ENCODE assay signal across 10 mouse cellular contexts in genomic region chr2:31448756-31449440, GRCm38 (mm10). TPM values are rescaled to one million over a fixed set of nuclear protein-coding genes. Genes with fewer than 3 reads are reported as not detected.
A peak's percentile ranks its signal among the peaks of the same experiment; 100 is the strongest.
DNase-seq lines count a peak whose midpoint lies in the region; ATAC-seq and TF ChIP-seq lines count a peak whose summit lies in the region.
"Had no signal": no experiment of that assay in that cellular context is flagged by ENCODE, and none has a peak within 500 bp of the region (broad histone marks: within the 10 kb centered on the region; RNA-seq: fewer than 3 reads in every experiment).

No protein-coding gene starts in this region.

- H3K27ac ChIP-seq in heart, postnatal 0 days (ENCODE audit: low read depth) = peak overlapping the region; percentile 52
- H3K27ac ChIP-seq in heart, adult 2 months = no peak overlapping the region
- H3K27ac ChIP-seq in embryonic facial prominence, embryonic 10.5 days (replicated peaks) = peak overlapping the region; percentile 42; the same call in 1 of the 2 replicates
- H3K27ac ChIP-seq in hindbrain, embryonic 13.5 days = peak overlapping the region; percentile 30
- H3K27ac ChIP-seq in neural tube, embryonic 14.5 days (ENCODE audit: low read depth, low read length) = peak overlapping the region; percentile 55; the same call in 1 of the 2 replicates
- H3K27ac ChIP-seq: kidney, postnatal 0 days had no signal

- H3K4me3 ChIP-seq in heart, postnatal 0 days (ENCODE audit: low read depth, low read length) = no peak overlapping the region
- no peak overlapping the region for H3K4me3 ChIP-seq in heart, adult 2 months
- H3K4me3 ChIP-seq in embryonic facial prominence, embryonic 10.5 days = no peak overlapping the region
- H3K4me3 ChIP-seq in hindbrain, embryonic 13.5 days = no peak overlapping the region
- no peak overlapping the region for H3K4me3 ChIP-seq in neural tube, embryonic 14.5 days (ENCODE audit: low read depth, low read length)
- H3K4me3 ChIP-seq: erythroblast, embryonic 14.5 days had no signal

- H3K9ac ChIP-seq in heart, postnatal 0 days (replicated peaks; ENCODE audit: low read depth, low read length) = no peak overlapping the region
- no peak overlapping the region for H3K9ac ChIP-seq in heart, adult 2 months (ENCODE audit: low read depth, low read length)
- H3K9ac ChIP-seq in hindbrain, embryonic 13.5 days = no peak overlapping the region
- H3K9ac ChIP-seq in neural tube, embryonic 14.5 days (replicated peaks; ENCODE audit: low read depth, low read length) = no peak overlapping the region

- WGBS in heart, postnatal 0 days = 52% methylated on average over 3 of the region's 3 CpGs
- WGBS in heart, adult 2 months = 59% methylated on average over 3 of the region's 3 CpGs
- 53% methylated on average over 3 of the region's 3 CpGs for WGBS in embryonic facial prominence, embryonic 10.5 days
- 33% methylated on average over 3 of the region's 3 CpGs for WGBS in hindbrain, embryonic 13.5 days
- 19% methylated on average over 3 of the region's 3 CpGs for WGBS in neural tube, embryonic 14.5 days

- H3K9me3 ChIP-seq in heart, postnatal 0 days (replicated peaks; ENCODE audit: control insufficient read depth, low read length) = no peaks in the 10 kb centered on the region
- no peaks in the 10 kb centered on the region for H3K9me3 ChIP-seq in embryonic facial prominence, embryonic 10.5 days
- H3K9me3 ChIP-seq in hindbrain, embryonic 13.5 days = no peaks in the 10 kb centered on the region
- no peaks in the 10 kb centered on the region for H3K9me3 ChIP-seq in neural tube, embryonic 14.5 days (ENCODE audit: control insufficient read depth, low read length)

- H3K79me2 ChIP-seq in heart, adult 2 months (replicated peaks; ENCODE audit: control insufficient read depth, insufficient read depth, low read length) = no peaks in the 10 kb centered on the region

- no peak for TF ChIP-seq POLR2A in heart, adult 2 months (IDR thresholded peaks at IDR 0.05; ENCODE audit: insufficient read depth, low read depth, low read length)

- no peak for DNase-seq in heart, postnatal 0 days (ENCODE audit: low spot score)
- DNase-seq in heart, adult 2 months = no peak
- no peak for DNase-seq in embryonic facial prominence, embryonic 10.5 days (ENCODE audit: low spot score)
- no peak for DNase-seq in urinary bladder, postnatal 25 days (ENCODE audit: low spot score)
- no peak for DNase-seq in cerebellum, postnatal 10 days
- DNase-seq in natural killer cell, adult 2 months (ENCODE audit: low spot score in 2 of 2) = no peak

- H3K4me1 ChIP-seq in heart, postnatal 0 days (ENCODE audit: control insufficient read depth, insufficient read depth) = peaks cover 13% of the 10 kb centered on the region
- H3K4me1 ChIP-seq in heart, adult 2 months (ENCODE audit: control insufficient read depth, insufficient read depth, low read length) = no peaks in the 10 kb centered on the region; the same call in none of the 2 replicates
- peaks cover 72% of the 10 kb centered on the region for H3K4me1 ChIP-seq in embryonic facial prominence, embryonic 10.5 days
- H3K4me1 ChIP-seq in hindbrain, embryonic 13.5 days (replicated peaks) = peaks cover 29% of the 10 kb centered on the region
- H3K4me1 ChIP-seq in neural tube, embryonic 14.5 days (ENCODE audit: control insufficient read depth, insufficient read depth, low read length) = peaks cover 15% of the 10 kb centered on the region

- intact Hi-C loops in heart, adult 2 months (cut with DNase I) = no loop called here

- ATAC-seq in heart, postnatal 0 days (ENCODE audit: insufficient read depth, low read depth) = no peak
- no peak for ATAC-seq in hindbrain, embryonic 13.5 days (ENCODE audit: low FRiP score)
- no peak for ATAC-seq in neural tube, embryonic 14.5 days (ENCODE audit: low read depth)

- H3K27me3 ChIP-seq in heart, postnatal 0 days (ENCODE audit: control insufficient read depth, insufficient read depth, low read length) = no peaks in the 10 kb centered on the region
- H3K27me3 ChIP-seq in heart, adult 2 months (ENCODE audit: control insufficient read depth, insufficient read depth, low read length) = no peaks in the 10 kb centered on the region
- H3K27me3 ChIP-seq in embryonic facial prominence, embryonic 10.5 days (replicated peaks; ENCODE audit: low read depth, poor library complexity, severe bottlenecking) = peaks cover 6% of the 10 kb centered on the region
- H3K27me3 ChIP-seq in hindbrain, embryonic 13.5 days = peaks cover 37% of the 10 kb centered on the region
- H3K27me3 ChIP-seq in neural tube, embryonic 14.5 days (ENCODE audit: control insufficient read depth, insufficient read depth, low read length) = no peaks in the 10 kb centered on the region

- H3K4me2 ChIP-seq in heart, postnatal 0 days (ENCODE audit: low read depth, low read length) = no peak overlapping the region
- H3K4me2 ChIP-seq in hindbrain, embryonic 13.5 days = no peak overlapping the region
- H3K4me2 ChIP-seq in neural tube, embryonic 14.5 days (ENCODE audit: low read depth, low read length) = no peak overlapping the region

- no peaks in the 10 kb centered on the region for H3K36me3 ChIP-seq in heart, postnatal 0 days (replicated peaks; ENCODE audit: control insufficient read depth, insufficient read depth, low read length)
- H3K36me3 ChIP-seq in heart, adult 2 months (ENCODE audit: control insufficient read depth, insufficient read depth, low read length) = no peaks in the 10 kb centered on the region
- H3K36me3 ChIP-seq in embryonic facial prominence, embryonic 10.5 days (replicated peaks) = no peaks in the 10 kb centered on the region
- no peaks in the 10 kb centered on the region for H3K36me3 ChIP-seq in hindbrain, embryonic 13.5 days
- no peaks in the 10 kb centered on the region for H3K36me3 ChIP-seq in neural tube, embryonic 14.5 days (ENCODE audit: control insufficient read depth, insufficient read depth, low read length)

- TF ChIP-seq CTCF in heart, postnatal 0 days (IDR thresholded peaks at IDR 0.05; ENCODE audit: low read depth) = no peak
- no peak for TF ChIP-seq CTCF in heart, adult 2 months (IDR thresholded peaks at IDR 0.05)

- no peak for TF ChIP-seq EP300 in heart, postnatal 0 days (IDR thresholded peaks at IDR 0.05; ENCODE audit: low read depth)
- no peak for TF ChIP-seq EP300 in heart, adult 2 months (IDR thresholded peaks at IDR 0.05; ENCODE audit: insufficient read depth, low read depth, low read length)

RNA-seq across cellular contexts. Expression of gene Ass1, which starts 21.1 kb away (rescaled TPM):
- 8.2 and 16.8 TPM in 2 replicates for total RNA-seq in heart, postnatal 0 days (2014; rRNA removed; ENCODE audit: low replicate concordance)
- 4.3 and 4.9 TPM in 2 replicates for polyA plus RNA-seq in heart, postnatal 0 days (2015; fragmentation: Nextera tagmentation; extraction: Ambion mirVana)
- 1 to 10 TPM; 5.4 to 6.5 TPM for total RNA-seq in heart, adult 2 months (2021)
- polyA plus RNA-seq in heart, adult 2 months (2012; rRNA removed) = 4.9 and 7.0 TPM in 2 replicates
- 13.0 and 16.1 TPM in 2 replicates for polyA plus RNA-seq in embryonic facial prominence, embryonic 10.5 days (2016; fragmentation: Nextera tagmentation; extraction: Ambion mirVana)
- polyA plus RNA-seq in hindbrain, embryonic 13.5 days (2015; fragmentation: Nextera tagmentation; extraction: Ambion mirVana) = 8.0 TPM in 2 replicates
- 6.8 and 7.3 TPM in 2 replicates for polyA plus RNA-seq in neural tube, embryonic 14.5 days (2014; fragmentation: Nextera tagmentation; extraction: Ambion mirVana)
